Mouse (Mus musculus) heart, adult 11 months (tissue): Measurements from ENCODE around the gene Spp2.
"Not testable (repeated sequence)": the region's sequence is repeated elsewhere in the genome, so short reads cannot be mapped to it uniquely, and the experiment has no call there.

Experiments
- DNase-seq: peaks from one replicate; pipeline ENCODE4 v3.0.0; 2022

Gene Spp2

DNA sequence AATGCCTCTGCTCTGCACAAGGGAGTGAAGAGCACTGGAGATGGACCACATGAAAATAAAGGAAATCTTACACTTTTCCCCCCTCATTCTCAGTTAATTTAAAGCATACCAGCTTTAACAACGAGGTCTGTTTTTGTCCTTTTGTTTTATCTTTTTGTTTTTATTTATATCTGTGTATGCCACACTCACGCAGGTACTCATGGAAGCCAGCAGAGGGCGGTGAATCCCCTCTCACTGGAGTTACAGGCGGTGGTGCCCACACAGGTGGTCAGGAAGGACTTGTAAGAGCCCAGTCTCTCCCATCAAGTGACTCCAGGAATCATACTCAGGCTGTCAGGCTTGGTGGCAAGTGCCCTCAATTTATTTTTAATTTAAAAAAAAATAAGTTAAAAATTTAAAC lies 27.3 kb downstream of the Spp2 start:
- no peak for DNase-seq

DNA sequence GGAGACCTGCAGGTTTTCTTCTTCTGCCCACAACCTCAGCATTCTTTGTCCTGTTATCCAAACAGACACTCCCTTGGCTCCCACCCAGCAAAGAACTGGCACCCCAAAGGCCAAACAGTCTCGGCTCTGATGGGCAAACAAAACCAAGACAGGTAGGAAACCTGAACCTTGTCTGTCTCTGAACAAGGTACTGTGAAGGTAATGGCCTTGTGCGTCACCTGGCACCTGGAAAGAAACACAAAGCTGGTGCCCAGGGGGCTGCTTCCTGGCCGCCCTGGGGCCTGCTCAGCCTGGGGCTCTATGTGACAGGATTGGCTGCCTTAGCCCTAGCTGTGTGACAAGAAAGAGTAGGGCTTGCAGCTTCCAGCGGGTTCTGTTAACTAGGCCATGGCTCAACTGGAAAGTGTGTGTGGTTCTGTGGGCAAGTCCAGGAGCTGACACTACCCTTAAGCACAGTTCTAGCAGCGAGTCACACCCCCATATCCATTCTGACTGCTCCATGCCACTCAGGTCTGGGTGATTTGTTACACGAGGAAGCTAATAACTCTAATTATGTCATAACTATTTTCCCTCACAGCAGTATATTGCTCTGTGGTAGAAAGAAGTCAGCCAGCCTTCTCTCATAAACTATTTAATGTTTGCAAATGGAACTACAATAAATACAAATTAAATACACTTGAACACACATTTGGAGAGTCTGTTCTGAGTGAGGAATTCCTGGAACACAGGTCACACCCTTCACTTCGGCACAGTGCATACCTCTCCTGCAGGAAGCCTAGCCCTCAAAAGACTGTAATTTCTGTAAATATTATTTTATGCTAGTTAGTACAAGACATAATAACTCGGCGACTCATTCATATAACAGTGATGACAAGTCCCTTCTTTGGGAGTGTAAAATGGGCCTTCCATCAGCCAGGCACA lies 30.7 kb downstream of the Spp2 start:
- no peak for DNase-seq

DNA sequence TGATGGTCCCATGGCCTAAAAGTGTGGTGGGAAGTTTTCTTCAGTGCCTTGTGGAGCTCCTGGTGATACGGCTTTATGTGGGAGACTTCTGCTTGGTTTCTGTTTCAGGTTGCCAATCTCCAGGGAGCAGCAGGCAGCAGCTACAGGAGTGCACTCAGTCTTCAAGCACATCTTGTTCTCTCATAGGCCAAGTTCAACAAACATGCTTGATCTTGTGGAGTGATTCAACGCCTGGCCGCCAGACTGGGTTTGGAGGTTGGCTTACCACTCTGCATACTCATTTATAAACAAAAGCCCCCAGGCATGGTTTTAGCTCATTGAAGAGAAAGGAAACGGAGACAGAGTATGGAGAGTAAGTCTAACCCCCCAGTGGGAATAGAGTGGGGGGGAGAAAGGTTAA lies 36.6 kb downstream of the Spp2 start:
- no peak for DNase-seq

DNA sequence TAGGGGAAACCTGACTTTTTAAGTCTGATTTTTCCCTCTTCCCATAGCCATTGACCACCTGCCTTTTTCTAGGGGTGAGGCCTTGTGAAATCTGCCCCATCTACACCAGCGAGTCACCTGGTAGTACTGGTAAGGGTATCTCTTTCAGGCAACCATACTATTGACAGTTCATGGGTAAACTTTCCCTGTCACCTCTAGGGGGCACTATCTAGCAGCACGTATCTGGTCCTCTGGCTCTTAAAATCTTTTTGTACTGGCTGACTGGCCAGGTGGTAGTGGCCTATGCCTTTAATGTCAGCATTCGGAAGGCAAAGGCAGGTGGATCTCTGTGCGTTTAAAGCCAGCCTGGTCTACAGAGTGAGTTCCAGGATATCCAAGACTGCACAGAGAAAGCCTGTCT lies 38.6 kb downstream of the Spp2 start:
- no peak for DNase-seq

DNA sequence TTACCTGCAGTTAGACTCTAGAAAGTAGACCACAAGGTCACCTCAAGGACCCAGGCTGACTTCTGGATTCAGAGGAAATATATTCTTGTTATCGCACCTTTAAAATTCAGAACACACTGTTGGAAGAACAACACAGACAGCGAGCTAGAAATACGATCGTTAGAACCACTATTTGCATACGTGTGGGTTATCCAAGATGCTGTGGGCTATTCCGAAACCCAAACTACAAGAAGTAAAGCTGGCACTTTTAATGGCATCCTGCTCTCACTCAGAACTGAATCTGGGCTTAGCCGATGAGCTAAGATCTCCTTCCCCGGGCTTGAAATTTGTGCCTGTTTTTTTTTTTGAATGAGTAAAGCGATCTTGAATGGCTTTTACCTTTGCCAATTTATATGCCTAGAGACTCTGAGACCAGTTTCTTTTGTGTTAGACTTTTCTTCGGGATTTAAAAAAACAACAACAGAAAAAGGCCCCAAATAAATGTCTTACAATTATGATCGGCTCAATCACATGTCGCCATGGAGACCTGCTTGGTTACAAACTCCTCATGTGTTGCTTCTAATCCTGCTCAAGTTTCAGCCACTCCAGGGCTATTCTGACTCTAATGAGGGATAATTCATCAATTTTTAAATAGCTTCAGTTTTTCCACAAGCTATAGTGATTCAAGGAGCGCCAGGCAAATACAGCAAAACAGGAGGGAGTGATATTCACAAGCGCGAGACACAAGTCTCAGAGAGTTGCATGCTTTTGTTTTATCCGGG lies 39.7 kb downstream of the Spp2 start:
- DNase-seq = no peak

DNA sequence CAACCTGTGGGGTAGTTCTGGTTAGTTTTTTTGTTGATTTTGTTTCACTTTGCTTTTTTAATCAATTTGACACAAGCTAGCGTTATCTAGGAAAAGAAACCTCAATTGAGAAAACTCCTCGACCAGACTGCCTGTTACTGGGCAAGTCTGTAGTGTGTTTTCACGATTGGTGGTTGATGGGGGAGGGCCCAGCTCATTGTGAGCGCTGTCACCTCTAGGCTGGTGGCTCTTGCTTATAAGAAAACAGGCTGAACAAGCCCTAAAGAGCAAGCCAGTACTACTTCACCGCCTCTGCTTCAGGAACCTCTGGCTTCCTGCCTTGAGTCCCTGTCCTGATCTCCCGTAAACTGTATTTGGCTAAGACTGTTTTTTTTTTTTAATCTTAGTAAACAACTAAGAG lies 40.7 kb downstream of the Spp2 start:
- DNase-seq = no peak

DNA sequence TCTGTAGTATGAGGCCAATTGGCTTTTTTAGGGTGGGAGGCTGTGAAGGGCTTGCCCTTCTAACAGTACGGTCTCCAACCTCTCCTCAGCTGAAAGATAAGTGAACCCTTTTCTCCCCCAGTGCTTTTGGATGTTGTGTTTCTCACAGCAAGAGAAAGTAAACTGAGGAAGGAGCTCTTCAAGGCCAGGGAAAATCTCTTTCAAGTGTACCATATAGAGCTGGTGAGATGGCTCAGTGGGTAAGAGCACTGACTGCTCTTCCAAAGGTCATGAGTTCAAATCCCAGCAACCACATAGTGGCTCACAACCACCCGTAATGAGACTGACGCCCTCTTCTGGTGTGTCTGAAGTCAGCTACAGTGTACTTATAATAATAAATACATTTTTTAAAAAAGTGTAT lies 41.3 kb downstream of the Spp2 start:
- DNase-seq = not testable (repeated sequence)

DNA sequence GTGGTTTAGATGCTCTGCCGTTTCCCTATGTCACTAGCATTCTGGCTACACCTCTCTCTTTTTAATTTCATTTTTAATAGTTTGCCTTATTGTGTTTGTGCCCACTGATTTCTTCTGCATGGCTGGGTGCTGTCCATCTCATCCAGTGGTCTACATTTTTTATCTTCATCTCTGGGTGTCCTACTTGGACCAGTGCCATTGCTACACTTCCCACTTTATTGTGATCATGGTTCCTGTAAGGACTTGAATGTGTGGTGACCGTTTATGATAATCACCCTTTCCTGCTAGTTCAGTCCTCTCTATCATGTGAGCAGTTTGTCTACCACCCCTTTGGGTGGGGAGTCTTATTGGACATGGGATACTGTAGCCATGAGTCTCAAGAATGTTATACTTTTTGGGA lies 43.0 kb downstream of the Spp2 start:
- no peak for DNase-seq

DNA sequence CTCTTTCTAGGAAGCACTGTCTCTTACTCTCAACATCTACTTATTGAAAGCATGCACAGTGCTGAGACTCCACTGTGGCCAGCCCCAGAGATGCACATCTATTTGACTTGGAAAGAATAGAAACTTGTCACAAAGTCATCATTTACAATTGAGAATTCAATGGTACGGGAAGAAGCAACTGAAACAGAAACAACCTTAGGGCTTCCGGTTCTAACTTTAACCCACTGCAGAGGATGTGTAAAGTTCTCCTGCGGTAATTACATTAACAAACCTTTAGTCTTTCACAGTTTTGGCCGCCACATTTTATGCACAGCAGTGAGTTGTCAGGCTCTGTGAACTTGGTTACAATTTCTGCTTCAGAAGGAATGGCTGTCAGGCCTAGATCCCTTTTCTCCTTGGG lies 43.9 kb downstream of the Spp2 start:
- no peak for DNase-seq

DNA sequence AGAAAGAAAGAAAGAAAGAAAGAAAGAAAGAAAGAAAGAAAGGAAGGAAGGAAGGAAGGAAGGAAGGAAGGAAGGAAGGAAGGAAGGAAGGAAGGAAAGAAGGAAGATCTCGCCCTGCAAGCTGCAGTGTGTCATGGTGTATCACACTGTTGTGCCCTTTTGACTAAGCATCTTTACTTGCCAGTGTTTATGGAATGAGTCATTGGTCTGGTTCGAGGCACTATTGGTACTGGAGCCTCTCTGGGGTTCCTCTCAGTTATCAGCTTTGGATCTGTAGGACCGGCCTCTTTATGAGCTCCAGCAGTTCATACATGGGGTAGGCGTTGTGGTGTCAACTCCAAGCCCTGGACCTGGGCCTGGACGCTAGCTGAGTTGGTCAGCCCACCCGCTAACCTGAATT lies 45.4 kb downstream of the Spp2 start:
- DNase-seq = no peak

DNA sequence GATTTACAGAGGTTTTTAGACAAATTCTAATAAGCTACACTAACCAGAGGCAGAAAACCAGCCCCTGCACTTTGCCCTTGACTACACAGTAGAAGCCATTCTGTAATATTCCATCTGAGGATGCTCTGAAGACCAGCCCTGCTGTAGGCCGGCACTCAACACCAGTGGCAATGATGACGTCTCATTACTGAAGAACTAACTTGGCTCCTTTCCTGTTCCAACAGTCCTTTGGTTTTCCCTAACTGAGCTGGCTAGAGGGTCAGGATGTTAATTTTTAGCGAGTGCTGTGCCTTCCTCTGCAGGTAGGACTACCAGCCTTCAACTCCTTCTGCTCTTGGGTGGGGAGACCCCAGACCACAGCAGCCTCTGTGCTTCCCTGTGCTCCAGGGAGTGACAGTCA lies 47.9 kb downstream of the Spp2 start:
- DNase-seq = no peak

DNA sequence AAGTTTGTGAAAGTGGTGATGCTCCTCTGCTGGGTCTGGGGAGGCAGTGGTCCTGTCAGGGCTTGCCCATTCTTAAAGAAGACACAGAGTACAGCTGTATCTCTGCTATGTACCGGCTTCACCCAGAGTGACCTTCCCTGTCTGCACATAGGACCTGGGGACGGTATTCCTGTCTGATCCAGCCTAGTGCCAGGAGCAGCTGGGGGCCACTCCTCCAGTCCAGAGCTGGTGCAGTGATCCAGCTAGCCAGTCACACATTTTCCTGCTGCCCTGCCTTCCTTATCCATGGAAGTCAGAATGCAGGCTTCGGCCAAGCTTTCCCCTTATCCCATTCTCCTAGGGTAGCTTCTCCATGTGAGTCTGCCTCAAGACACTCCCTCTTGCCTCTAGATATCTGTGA lies 49.0 kb downstream of the Spp2 start:
- no peak for DNase-seq

DNA sequence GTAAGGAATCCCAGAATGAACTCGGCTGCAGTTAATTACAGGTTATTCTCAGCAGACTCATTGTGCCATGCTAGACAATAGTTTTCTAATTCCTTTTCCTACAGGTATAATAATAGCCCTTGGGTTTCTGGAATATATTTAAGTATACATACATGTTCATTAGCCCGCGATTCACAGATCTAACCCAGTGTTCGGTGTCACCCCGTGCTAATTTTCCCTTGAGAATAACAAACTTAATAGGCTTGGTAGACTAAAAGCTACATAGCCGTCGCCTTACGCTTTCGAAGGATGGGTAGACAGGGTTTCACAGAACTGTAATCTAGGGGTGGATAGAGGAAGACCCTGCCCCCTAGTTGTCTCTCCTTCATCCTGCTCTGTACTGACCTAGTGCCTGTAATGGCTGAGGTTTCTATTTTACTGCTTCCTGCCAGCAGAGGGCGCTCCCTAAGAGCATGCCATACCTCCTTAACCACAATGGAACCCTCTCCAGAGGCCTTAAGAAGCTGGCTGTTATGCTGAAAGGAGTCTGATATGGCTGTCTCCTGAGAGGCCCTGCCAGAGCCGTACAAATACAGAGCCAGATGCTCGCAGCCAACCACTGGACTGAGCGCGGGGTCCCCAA lies 49.8 kb downstream of the Spp2 start:
- DNase-seq = peak; percentile 95

DNA sequence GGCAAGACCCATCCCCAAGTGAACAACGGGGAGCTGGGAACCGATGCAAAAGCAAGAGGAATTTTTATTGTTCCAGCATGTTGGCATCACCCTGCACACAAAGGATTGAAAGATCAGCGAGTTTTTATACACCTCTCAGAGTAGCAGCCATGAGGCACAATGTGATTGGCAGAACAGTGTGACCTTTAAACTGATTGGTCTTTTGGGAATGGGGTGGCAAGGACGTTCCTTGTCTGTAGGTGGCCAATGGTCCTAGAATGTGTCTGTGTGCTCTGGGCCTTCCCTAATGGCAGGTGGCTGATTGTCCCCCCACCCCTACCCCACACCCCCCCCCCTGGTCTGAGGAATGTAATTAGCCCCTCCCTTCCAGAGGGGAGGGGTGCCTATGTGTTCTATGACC lies 52.4 kb downstream of the Spp2 start:
- no peak for DNase-seq

DNA sequence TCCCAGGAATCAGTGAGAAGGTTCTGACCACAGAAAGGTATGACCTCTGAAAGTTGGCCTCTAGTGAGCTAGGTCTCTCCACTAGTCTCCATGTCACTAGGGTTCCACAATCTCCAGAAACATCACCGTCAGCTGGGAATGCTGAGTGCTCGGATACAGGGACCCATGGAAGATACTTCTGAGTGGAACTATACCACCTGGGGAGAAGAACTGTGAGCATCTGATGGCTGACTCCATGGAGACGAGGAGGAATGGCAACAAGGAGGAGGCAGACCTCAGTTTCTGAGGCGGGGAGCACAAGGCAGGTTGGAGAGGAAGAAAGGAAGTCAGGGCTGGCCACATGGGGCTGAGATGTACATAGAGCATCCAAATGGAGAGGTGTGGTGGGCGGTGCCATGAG lies 52.9 kb downstream of the Spp2 start:
- DNase-seq = no peak

DNA sequence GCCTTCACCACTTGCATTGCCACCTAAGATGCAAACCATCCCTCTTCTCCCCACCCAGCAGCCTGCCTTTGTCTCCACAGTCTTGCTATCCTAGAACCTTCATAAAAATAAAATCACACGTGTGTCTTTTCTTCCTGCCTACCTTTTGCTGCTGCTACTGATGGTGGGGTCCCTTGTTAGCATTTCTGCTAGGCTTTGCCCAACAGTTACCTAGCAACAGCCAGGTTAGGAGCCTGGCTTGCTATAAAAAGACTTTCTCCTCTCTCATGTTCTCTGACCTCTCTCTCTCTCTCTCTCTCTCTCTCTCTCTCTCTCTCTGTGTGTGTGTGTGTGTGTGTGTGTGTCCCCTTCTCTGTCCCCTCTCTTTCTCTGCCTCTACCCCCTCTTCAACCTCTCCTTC lies 54.3 kb downstream of the Spp2 start:
- no peak for DNase-seq

DNA sequence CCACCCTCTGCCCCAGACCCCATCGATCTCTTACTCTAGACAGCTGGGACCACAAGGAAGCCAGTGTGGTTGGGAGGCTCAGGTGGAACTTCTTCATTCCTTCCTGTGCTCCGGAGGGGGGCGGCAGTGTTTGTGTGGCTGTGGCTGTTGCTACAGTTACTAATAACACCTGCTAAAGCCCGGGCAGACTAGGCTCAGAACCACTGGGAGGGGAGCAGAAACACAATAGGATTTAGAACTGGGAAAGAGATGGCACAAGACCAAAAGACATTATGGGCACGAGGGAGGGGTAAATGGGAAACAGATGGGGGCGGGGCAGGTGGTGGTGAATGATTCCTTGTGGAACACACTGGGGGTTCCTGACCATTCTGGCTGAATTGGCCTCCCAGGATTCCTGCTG lies 55.7 kb downstream of the Spp2 start:
- DNase-seq = no peak

DNA sequence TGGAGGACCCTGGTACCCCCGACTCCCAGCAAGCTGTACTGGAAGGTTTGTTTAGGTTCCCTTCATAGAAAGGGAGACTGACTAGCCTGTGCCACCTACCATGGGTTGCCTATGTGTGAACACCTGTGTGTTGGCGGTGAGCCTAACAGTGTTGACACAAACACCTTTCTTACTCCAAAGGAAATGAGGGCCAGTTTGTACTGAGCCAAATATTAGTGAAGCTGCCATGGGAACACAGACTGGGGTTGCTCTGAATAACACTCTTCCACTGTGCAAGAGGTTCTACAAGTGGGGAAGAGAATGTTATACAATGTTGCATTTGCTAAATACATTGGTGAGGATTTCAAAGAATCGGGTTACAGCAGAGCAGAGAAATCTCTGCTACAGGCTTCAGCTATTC lies 56.5 kb downstream of the Spp2 start:
- DNase-seq = no peak

DNA sequence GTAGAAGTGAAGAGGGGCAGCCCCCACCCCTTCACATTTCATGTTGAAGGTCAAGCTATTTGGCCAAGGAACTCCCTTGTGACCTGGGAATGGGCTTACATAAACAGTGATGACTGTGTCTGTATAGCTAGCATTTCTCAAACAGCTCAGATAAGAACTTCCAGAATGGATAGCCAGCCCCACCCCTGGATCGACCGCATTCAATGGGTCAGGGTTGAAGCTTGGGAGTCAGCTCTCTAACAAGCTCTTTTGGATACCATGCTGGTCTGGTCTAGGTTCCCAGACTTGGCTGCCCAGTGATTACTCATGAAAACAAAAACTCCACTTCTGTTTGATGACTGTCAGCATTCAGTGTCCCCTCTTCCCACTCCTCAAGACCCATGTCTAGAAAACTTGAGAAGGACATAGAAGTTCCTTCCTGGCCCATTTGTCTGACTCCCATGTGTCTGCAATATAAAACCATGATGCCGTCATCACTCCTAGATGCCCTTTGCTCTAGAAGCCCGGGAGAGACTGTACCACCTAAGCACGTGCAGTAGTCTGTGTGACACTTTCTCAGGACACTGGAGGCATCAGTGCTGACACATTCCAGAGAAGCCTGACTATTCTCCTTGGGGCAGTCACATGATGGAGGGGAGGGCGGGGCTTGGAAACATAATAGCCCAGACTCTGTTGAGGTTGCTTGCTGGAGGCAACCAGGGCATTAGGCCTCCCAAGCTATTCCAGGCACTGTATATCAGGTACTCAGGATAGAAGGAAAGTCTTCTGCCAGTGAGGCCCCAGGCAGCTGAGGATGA lies 57.5 kb downstream of the Spp2 start:
- DNase-seq = no peak

DNA sequence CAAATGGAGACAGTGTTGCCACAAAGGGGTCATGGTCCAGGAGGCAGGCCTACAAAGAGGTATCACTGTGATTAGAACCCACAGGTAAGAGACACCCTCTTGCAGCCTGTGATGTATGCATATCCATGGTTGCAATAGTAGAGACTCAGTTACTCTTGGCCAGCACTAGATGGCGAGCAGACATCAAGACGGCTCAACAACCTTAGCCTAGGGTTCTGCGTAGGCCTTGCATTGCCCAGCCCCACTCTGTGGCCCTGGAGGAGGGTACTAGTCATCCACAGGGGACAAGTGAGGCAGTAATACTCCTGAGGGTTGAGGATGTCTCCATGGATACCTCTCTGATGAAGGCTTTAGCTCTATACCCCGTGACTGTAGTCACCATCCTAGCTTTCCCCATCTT lies 59.0 kb downstream of the Spp2 start:
- DNase-seq = no peak

DNA sequence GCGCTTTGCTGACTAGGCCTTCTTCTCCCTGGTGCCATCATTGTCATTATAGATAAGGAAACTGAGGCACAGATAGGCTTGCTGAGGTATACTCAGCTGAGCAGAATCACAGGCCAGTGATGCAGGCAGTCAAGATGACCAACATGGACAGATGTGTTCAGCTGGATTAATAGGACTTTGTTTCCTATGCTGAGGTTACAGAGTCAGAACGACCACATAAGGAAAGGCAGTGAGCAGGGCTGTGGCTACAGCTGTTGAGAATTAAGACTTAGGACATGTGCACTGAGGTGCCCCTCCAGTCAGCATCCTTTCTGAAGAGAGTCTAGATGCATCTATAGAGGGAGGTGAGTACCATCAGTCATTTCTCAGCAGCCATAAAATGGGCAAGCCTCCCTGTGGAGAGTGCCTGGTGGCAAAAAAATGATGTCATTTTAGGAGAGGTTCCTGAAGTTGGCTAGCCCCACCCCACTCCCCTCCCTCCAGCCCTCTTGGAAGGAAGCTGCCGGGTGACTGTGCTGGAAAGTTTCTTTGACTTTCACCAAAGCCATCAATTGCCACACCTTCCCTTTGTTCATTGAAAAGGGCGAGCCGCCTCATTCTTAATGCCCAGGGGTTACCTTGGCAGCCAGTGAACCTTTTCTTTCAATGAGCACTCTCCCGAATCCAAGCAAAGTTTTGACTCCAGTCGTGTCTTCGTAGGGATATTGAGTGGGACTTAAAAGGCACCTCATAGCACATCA lies 59.7 kb downstream of the Spp2 start:
- DNase-seq = no peak

DNA sequence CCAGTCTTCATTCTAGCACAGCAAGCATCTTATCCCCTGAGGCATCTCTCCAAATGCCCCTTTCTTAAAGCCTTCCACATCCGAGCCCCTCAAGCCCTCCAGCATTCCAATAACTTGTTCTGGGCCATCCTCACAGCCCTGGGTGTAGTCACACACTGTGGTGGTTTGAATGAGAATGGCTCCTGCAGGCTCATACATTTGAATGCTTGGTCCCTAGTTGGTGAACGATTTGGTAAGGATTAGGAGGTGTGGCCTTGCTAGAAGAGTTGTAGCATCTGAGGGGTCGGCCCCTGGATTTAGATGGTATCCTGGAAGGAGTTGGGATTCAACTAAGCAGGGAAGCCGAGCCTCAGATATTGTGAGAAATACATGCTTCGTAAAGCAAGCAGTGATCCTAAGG lies 61.1 kb downstream of the Spp2 start:
- no peak for DNase-seq
